Mouse (Mus musculus): ENCODE data around the gene Vmn2r21. TPM values are rescaled to one million over a fixed set of nuclear protein-coding genes. Genes with fewer than 3 reads are reported as not detected.

The Vmn2r21 gene
- polyA plus RNA-seq, 1 experiment from 2014 or later, result not detected

Other genes with a start within 250 kb of the Vmn2r21 start
- 0.10 TPM in 1 of 2 replicates, not detected in the other for gene Clec4e, start 243.5 kb downstream of the Vmn2r21 start, polyA plus RNA-seq (2014; fragmentation: Nextera tagmentation; extraction: Ambion mirVana)
- not detected in 2 replicates for gene Vmn2r19, start 225.1 kb downstream of the Vmn2r21 start, polyA plus RNA-seq (2014; fragmentation: Nextera tagmentation; extraction: Ambion mirVana)
- not detected in 2 replicates for gene Vmn2r20, start 115.3 kb downstream of the Vmn2r21 start, polyA plus RNA-seq (2014; fragmentation: Nextera tagmentation; extraction: Ambion mirVana)
- not detected in 2 replicates for gene Vmn2r22, start 117.3 kb upstream of the Vmn2r21 start, polyA plus RNA-seq (2014; fragmentation: Nextera tagmentation; extraction: Ambion mirVana)
- gene Vmn2r23, start 169.3 kb upstream of the Vmn2r21 start, polyA plus RNA-seq (2014; fragmentation: Nextera tagmentation; extraction: Ambion mirVana), result not detected in 2 replicates
- not detected in 2 replicates for gene Vmn2r24, start 245.5 kb upstream of the Vmn2r21 start, polyA plus RNA-seq (2014; fragmentation: Nextera tagmentation; extraction: Ambion mirVana)